Mouse (Mus musculus): ENCODE measurements at regions not wholly inside any gene's neighbourhood (a gene's known extent, or its start where the extent isn't known, plus 50 kb on each side); places are given as distances from the start of the nearest gene placed in this dataset.

DNA sequence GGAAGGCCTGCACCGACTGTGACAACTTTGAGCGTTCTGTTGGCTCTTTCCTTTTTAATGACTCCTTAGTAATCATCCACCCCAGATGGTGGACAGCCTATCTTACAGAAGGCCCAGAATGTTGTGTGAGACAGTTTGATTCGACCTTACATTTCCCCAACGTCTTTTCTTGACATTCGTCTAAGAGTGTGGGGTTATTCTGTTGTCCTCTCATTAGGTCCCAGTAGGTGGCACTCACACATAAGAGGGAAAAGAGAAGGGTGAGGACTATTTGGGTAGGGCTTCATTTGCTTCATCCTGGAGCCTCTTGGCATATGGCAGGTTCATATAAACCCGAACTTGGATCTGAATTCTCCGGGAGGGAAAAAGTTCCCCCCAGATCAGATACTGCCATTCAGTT, 104.4 kb downstream of the Stk35 start:
- Histone ChIP-seq H3K4me2 (no peak overlapping the region), H3K9ac (ENCODE audit: low read length) (no peak overlapping the region), H3K27ac (ENCODE audit: low read depth, low read length) (no peak overlapping the region), H3K27me3 (ENCODE audit: control insufficient read depth, insufficient read depth, low read length) (peaks cover 13% of the 10 kb centered on the region; the same call in 1 of the 2 replicates), H3K4me1 (ENCODE audit: control insufficient read depth, insufficient read depth, low read length) (peaks cover 7% of the 10 kb centered on the region; the same call in 1 of the 2 replicates), H3K36me3 (ENCODE audit: control insufficient read depth, insufficient read depth, low read length) (no peaks in the 10 kb centered on the region), H3K9me3 (ENCODE audit: control insufficient read depth, low read length) (no peaks in the 10 kb centered on the region), H3K4me3 (ENCODE audit: low read depth, low read length) (no peak overlapping the region)
- ATAC-seq (ENCODE audit: low FRiP score) = no peak
- no peak for DNase-seq (ENCODE audit: low spot score, missing footprints)
- WGBS = 37% methylated on average over 7 of the region's 7 CpGs

DNA sequence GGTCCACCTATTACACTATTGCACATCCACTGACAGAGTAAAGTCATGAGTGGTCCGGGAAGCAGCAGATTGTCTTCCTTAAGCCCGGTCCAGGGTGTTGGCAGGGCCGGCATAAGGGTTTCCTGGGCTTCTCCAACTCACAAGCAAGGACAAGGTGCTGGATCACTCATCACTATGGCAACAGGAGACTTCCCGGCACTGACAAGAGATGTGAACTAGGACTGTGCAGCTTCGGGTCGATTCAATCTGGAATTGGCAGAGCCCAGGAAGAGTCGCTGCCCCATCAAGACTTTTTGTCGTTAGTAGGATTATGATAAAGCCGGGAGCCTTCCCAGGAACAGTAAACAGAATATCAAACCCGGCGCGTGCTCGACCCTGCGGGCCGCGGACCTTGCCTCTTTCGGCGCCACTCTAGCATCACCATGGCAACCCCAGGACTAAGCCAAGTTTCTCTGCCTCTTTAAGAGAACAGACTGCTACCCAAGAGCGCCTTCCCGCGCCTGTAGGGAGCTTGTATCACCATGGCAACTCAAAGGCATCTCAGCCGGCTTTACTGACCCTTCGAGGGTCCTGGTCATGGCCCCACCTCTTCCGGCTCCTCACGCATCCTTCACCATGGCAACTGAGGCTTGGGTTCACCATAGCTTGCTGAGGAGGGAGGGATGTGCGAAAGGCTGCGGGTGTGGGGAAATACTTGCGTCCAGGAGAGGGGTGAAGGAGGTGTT, 103.3 kb upstream of the Tgm3 start:
- Histone ChIP-seq H3K9me3 (ENCODE audit: control insufficient read depth, low read length) (no peaks in the 10 kb centered on the region), H3K36me3 (ENCODE audit: control insufficient read depth, insufficient read depth, low read length) (no peaks in the 10 kb centered on the region), H3K4me1 (ENCODE audit: control insufficient read depth, insufficient read depth, low read length) (peaks cover 14% of the 10 kb centered on the region; the same call in 1 of the 2 replicates), H3K4me3 (ENCODE audit: low read depth, low read length) (peak overlapping the region; percentile 25), H3K27ac (ENCODE audit: low read depth, low read length) (peak overlapping the region; percentile 49; the same call in 1 of the 2 replicates), H3K4me2 (peak overlapping the region; percentile 49), H3K9ac (ENCODE audit: low read length) (peak overlapping the region; percentile 26; the same call in 1 of the 2 replicates), H3K27me3 (ENCODE audit: control insufficient read depth, insufficient read depth, low read length) (peaks cover 25% of the 10 kb centered on the region; the same call in 1 of the 2 replicates)
- peak; percentile 98 for DNase-seq (ENCODE audit: low spot score, missing footprints)
- peak; percentile 98 for ATAC-seq (ENCODE audit: low FRiP score)
- under 1% methylated on average over 28 of the region's 28 CpGs for WGBS

GRCm38 (mm10) chr2:129911203-129911921, 100.8 kb upstream of the Tgm3 start:
- Histone ChIP-seq H3K9ac (ENCODE audit: low read length) (0 out of 2 replicates have a peak overlapping the region, but pooled peaks have one; percentile 9), H3K4me3 (ENCODE audit: low read depth, low read length) (no peak overlapping the region), H3K27ac (ENCODE audit: low read depth, low read length) (no peak overlapping the region), H3K36me3 (ENCODE audit: control insufficient read depth, insufficient read depth, low read length) (no peaks in the 10 kb centered on the region), H3K27me3 (ENCODE audit: control insufficient read depth, insufficient read depth, low read length) (peaks cover 18% of the 10 kb centered on the region; the same call in 1 of the 2 replicates), H3K9me3 (ENCODE audit: control insufficient read depth, low read length) (no peaks in the 10 kb centered on the region), H3K4me2 (peak overlapping the region; percentile 13), H3K4me1 (ENCODE audit: control insufficient read depth, insufficient read depth, low read length) (peaks cover 14% of the 10 kb centered on the region; the same call in 1 of the 2 replicates)
- no peak for ATAC-seq (ENCODE audit: low FRiP score)
- DNase-seq (ENCODE audit: low spot score, missing footprints) = peak; percentile 90
- WGBS = 31% methylated on average over 19 of the region's 19 CpGs

GRCm38 (mm10) chr2:129912556-129912955, 99.6 kb upstream of the Tgm3 start:
- ATAC-seq (ENCODE audit: low FRiP score) (no peak), DNase-seq (ENCODE audit: low spot score, missing footprints) (no peak)
- peaks cover 14% of the 10 kb centered on the region; the same call in 1 of the 2 replicates for H3K4me1 ChIP-seq (ENCODE audit: control insufficient read depth, insufficient read depth, low read length)
- no peak overlapping the region for H3K4me3 ChIP-seq (ENCODE audit: low read depth, low read length)
- H3K27me3 ChIP-seq (ENCODE audit: control insufficient read depth, insufficient read depth, low read length) = peaks cover 11% of the 10 kb centered on the region; the same call in 1 of the 2 replicates
- no peak overlapping the region for H3K4me2 ChIP-seq
- no peak overlapping the region for H3K27ac ChIP-seq (ENCODE audit: low read depth, low read length)
- no peaks in the 10 kb centered on the region for H3K9me3 ChIP-seq (ENCODE audit: control insufficient read depth, low read length)
- no peaks in the 10 kb centered on the region for H3K36me3 ChIP-seq (ENCODE audit: control insufficient read depth, insufficient read depth, low read length)
- no peak overlapping the region for H3K9ac ChIP-seq (ENCODE audit: low read length)
- WGBS = 68% methylated on average over 8 of the region's 8 CpGs

DNA sequence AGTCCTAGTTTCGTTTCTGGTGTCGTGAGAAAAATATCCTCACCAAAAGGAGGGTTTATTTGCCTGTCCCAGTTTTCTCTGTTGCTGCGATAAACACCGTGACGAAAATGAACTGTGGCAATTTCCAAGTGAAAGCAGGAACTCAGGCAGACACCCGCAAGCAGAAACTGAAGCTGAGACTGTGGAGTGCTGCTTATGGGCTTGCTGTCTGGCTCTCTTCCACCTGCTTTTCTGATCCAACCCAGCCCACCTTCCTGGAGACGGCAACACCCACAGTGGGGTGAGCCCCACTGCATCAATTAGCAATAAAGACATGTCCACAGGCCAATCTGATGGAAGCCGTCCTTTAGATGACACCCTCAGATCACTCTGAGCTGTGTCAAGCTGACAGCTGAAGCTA, 97.9 kb upstream of the Tgm3 start:
- Histone ChIP-seq H3K27ac (ENCODE audit: low read depth, low read length) (no peak overlapping the region), H3K4me3 (ENCODE audit: low read depth, low read length) (no peak overlapping the region), H3K27me3 (ENCODE audit: control insufficient read depth, insufficient read depth, low read length) (peaks cover 11% of the 10 kb centered on the region; the same call in 1 of the 2 replicates), H3K4me1 (ENCODE audit: control insufficient read depth, insufficient read depth, low read length) (peaks cover 11% of the 10 kb centered on the region; the same call in 1 of the 2 replicates), H3K9ac (ENCODE audit: low read length) (no peak overlapping the region), H3K9me3 (ENCODE audit: control insufficient read depth, low read length) (no peaks in the 10 kb centered on the region), H3K4me2 (no peak overlapping the region), H3K36me3 (ENCODE audit: control insufficient read depth, insufficient read depth, low read length) (no peaks in the 10 kb centered on the region)
- no peak for DNase-seq (ENCODE audit: low spot score, missing footprints)
- WGBS = 88% methylated on average over 8 of the region's 8 CpGs
- no peak for ATAC-seq (ENCODE audit: low FRiP score)

GRCm38 (mm10) chr2:129916411-129916810, 95.7 kb upstream of the Tgm3 start:
- Histone ChIP-seq H3K27me3 (ENCODE audit: control insufficient read depth, insufficient read depth, low read length) (peaks cover 6% of the 10 kb centered on the region; the same call in 1 of the 2 replicates), H3K36me3 (ENCODE audit: control insufficient read depth, insufficient read depth, low read length) (no peaks in the 10 kb centered on the region), H3K9me3 (ENCODE audit: control insufficient read depth, low read length) (no peaks in the 10 kb centered on the region), H3K4me1 (ENCODE audit: control insufficient read depth, insufficient read depth, low read length) (peaks cover under 1% of the 10 kb centered on the region; the same call in 1 of the 2 replicates), H3K4me3 (ENCODE audit: low read depth, low read length) (no peak overlapping the region), H3K27ac (ENCODE audit: low read depth, low read length) (no peak overlapping the region), H3K4me2 (no peak overlapping the region), H3K9ac (ENCODE audit: low read length) (no peak overlapping the region)
- WGBS = 93% methylated on average over 7 of the region's 7 CpGs
- DNase-seq (ENCODE audit: low spot score, missing footprints) (no peak), ATAC-seq (ENCODE audit: low FRiP score) (no peak)

DNA sequence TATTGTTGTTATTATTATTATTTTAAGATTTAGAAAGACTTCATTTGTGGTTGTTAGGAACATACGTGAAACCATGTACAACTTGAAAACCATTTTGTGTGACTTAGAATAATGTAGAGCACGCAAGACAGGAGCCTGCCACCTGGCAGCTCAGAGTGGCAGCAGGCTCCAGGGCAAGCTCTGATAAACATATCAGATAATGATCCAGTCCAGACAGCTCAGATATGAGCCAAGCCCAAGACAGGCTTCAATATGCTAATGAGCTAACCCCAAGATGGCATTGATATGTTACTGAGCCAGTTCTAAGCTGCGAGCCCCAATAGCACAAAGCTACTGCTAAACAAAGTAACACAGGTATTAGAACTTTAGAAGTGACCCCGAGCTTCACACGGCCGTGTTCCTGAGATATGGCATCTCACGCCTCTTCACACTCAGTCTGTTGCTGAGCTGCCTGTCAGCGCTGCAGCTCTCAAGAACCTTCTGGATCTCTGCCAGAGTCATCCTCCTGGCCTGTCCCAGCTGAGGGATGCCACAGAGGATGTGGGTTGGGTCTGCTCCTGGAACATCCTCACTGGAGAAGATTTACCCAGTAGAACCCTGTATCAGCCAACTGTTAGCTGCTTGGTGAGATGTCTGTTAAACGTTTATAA, 93.9 kb upstream of the Tgm3 start:
- Histone ChIP-seq H3K4me2 (no peak overlapping the region), H3K9me3 (ENCODE audit: control insufficient read depth, low read length) (no peaks in the 10 kb centered on the region), H3K9ac (ENCODE audit: low read length) (no peak overlapping the region), H3K4me3 (ENCODE audit: low read depth, low read length) (no peak overlapping the region), H3K4me1 (ENCODE audit: control insufficient read depth, insufficient read depth, low read length) (no peaks in the 10 kb centered on the region), H3K27ac (ENCODE audit: low read depth, low read length) (no peak overlapping the region), H3K36me3 (ENCODE audit: control insufficient read depth, insufficient read depth, low read length) (no peaks in the 10 kb centered on the region), H3K27me3 (ENCODE audit: control insufficient read depth, insufficient read depth, low read length) (0 out of 2 replicates have a peak, but pooled peaks cover 1% of the 10 kb centered on the region)
- ATAC-seq (ENCODE audit: low FRiP score) (no peak), DNase-seq (ENCODE audit: low spot score, missing footprints) (no peak)
- WGBS = 90% methylated on average over 9 of the region's 9 CpGs

DNA sequence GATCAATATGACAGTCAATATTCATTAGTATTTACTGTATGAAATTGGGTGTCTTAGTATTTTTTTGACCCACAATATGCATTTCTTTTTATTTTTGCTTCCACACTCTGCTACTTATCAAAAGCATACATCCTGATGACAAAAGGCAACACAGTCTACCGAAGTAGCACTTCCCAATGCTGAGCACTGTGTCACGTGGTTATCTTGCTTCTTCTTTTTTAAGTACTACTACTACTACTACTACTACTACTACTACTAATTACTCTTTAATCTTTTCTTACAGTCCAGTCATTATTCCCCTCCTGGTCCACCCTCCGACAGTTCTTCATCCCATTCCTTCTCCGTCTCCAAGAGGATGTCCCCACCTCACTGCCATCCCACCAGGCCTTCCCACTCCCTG, 92.6 kb upstream of the Tgm3 start:
- no peak for ATAC-seq (ENCODE audit: low FRiP score)
- H3K9me3 ChIP-seq (ENCODE audit: control insufficient read depth, low read length) = no peaks in the 10 kb centered on the region
- 94% methylated on average over 4 of the region's 4 CpGs for WGBS
- DNase-seq (ENCODE audit: low spot score, missing footprints) = no peak
- H3K27ac ChIP-seq (ENCODE audit: low read depth, low read length) = no peak overlapping the region
- no peak overlapping the region for H3K4me2 ChIP-seq
- no peak overlapping the region for H3K4me3 ChIP-seq (ENCODE audit: low read depth, low read length)
- no peak overlapping the region for H3K9ac ChIP-seq (ENCODE audit: low read length)
- H3K27me3 ChIP-seq (ENCODE audit: control insufficient read depth, insufficient read depth, low read length) = no peaks in the 10 kb centered on the region
- no peaks in the 10 kb centered on the region for H3K36me3 ChIP-seq (ENCODE audit: control insufficient read depth, insufficient read depth, low read length)
- H3K4me1 ChIP-seq (ENCODE audit: control insufficient read depth, insufficient read depth, low read length) = no peaks in the 10 kb centered on the region

Data from midbrain, embryonic 11.5 days (tissue).